Mouse (Mus musculus) liver, adult 2 months (tissue): Measurements from ENCODE around the gene Dpm1.

ENCODE experiments used
- CTCF ChIP-seq: fragments of 200-500 bp; IDR thresholded peaks from 2 replicates; pipeline ENCODE4 v1.5.1; 2011; ENCODE audit warnings: low read depth, low read length, control low read depth
- POLR2A ChIP-seq: fragments of 200-500 bp; IDR thresholded peaks from 2 replicates; pipeline ENCODE4 v1.6.1; 2011; ENCODE audit warnings: low read length, control low read depth; ENCODE audit not compliant: insufficient read depth; ENCODE audit errors: extremely low read depth

- TF ChIP-seq POLR2A, result no peak
- no peak for TF ChIP-seq CTCF
Measured at GRCm38 (mm10) chr2:168260900-168261299, 30.5 kb upstream of the Dpm1 start.
